Mouse (Mus musculus) cortical plate, adult 2 months (tissue): Measurements from ENCODE around the gene Rapgef5.

Experiments used
- CTCF ChIP-seq: fragments of 200-500 bp; IDR thresholded peaks from 2 replicates; pipeline ENCODE4 v1.5.1; 2011; ENCODE audit warnings: mild to moderate bottlenecking, control low read depth, low read length; ENCODE audit not compliant: insufficient read depth; ENCODE audit errors: extremely low read depth
- POLR2A ChIP-seq: fragments of 200-500 bp; IDR thresholded peaks from 2 replicates; pipeline ENCODE4 v1.6.1; 2011; ENCODE audit warnings: mild to moderate bottlenecking, low read length, control low read depth; ENCODE audit not compliant: insufficient read depth; ENCODE audit errors: extremely low read depth

DNA sequence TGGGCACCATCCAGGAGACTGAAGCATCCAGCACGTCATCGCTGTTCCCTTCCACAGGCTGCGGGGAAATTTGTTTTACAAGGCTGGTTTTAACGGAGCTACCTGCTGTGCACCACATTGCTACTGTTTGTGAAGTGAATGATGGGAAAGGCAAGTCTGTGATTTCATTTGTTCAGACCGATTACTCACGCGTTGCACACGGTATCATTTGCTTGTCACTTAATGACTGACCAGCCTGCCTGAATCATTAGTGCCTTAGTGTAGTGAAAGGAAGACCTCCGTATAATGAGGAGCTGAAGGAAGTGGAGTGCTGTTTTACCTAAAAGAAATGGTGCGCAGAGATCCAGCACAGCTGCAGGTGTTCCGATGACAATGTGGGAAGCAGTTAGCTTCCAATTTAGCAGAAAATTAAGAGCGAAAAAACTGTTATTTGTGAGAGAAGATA, 289.8 kb downstream of the Rapgef5 start:
- TF ChIP-seq POLR2A (no peak), CTCF (no peak)
